Mouse (Mus musculus) myocyte (in vitro differentiated cells): ENCODE results near the gene Tex2. TPM values are rescaled to one million over a fixed set of nuclear protein-coding genes. Genes with fewer than 3 reads are reported as not detected.
"Not testable (repeated sequence)": the region's sequence is repeated elsewhere in the genome, so short reads cannot be mapped to it uniquely, and the experiment has no call there.

Source experiments
- H3K27me3 ChIP-seq: one replicate; pipeline ENCODE4 v1.6.1; 2011; ENCODE audit not compliant: control insufficient read depth, insufficient read depth, insufficient read length
- H3K36me3 ChIP-seq: one replicate; pipeline ENCODE4 v1.6.1; 2011; ENCODE audit not compliant: control insufficient read depth, insufficient read depth
- H3K4me2 ChIP-seq: one replicate; pipeline ENCODE4 v1.6.1; 2011; ENCODE audit warnings: low read depth, control low read depth
- H3K4me3 ChIP-seq: one replicate; pipeline ENCODE4 v1.5.1; 2011; ENCODE audit warnings: mild to moderate bottlenecking, control low read depth, moderate library complexity
- H3K79me2 ChIP-seq: one replicate; pipeline ENCODE4 v1.6.1; 2011; ENCODE audit not compliant: control insufficient read depth, insufficient read depth
- H3ac ChIP-seq: one replicate; pipeline ENCODE4 v1.6.1; 2011; ENCODE audit not compliant: control insufficient read depth, insufficient read length
- CEBPB ChIP-seq: IDR thresholded peaks from 2 replicates; pipeline ENCODE4 v1.6.1; 2011; ENCODE audit warnings: mild to moderate bottlenecking, moderate library complexity; ENCODE audit not compliant: poor library complexity, insufficient read depth, severe bottlenecking
- E2F4 ChIP-seq: IDR thresholded peaks from one replicate; pipeline ENCODE4 v1.6.1; 2011; ENCODE audit warnings: mild to moderate bottlenecking, control low read depth, moderate library complexity; ENCODE audit not compliant: insufficient read depth
- MAX ChIP-seq: IDR thresholded peaks from one replicate; pipeline ENCODE4 v1.6.1; 2011; ENCODE audit warnings: low read depth, mild to moderate bottlenecking, control low read depth
- MYOD1 ChIP-seq, 3 experiments: IDR thresholded peaks; one replicate each; pipeline ENCODE4 v1.6.1; 2011; ENCODE audit warnings: control low read depth in 2 of 3, low read depth in 2 of 3, mild to moderate bottlenecking in 2 of 3, moderate library complexity in 1 of 3; ENCODE audit not compliant: insufficient read length in 2 of 3, control insufficient read depth in 1 of 3
- MYOG ChIP-seq, 3 experiments: IDR thresholded peaks; one replicate each; pipeline ENCODE4 v1.6.1; 2011; ENCODE audit warnings: control low read depth in 2 of 3, low read depth in 2 of 3, mild to moderate bottlenecking in 2 of 3; ENCODE audit not compliant: insufficient read length in 2 of 3, control insufficient read depth in 1 of 3, insufficient read depth in 1 of 3
- POLR2A ChIP-seq: IDR thresholded peaks from one replicate; pipeline ENCODE4 v1.6.1; 2011; ENCODE audit warnings: low read depth, mild to moderate bottlenecking, control low read depth, moderate library complexity; ENCODE audit not compliant: insufficient read length
- POLR2AphosphoS2 ChIP-seq: IDR thresholded peaks from one replicate; pipeline ENCODE4 v1.6.1; 2011; ENCODE audit warnings: low read depth, control low read depth; ENCODE audit not compliant: insufficient read length
- REST ChIP-seq: IDR thresholded peaks from one replicate; pipeline ENCODE4 v1.6.1; 2011; ENCODE audit warnings: mild to moderate bottlenecking, control low read depth, moderate library complexity; ENCODE audit not compliant: insufficient read depth, insufficient read length
- SRF ChIP-seq: IDR thresholded peaks from one replicate; pipeline ENCODE4 v1.6.1; 2011; ENCODE audit warnings: low read depth; ENCODE audit not compliant: control insufficient read depth, insufficient read length
- TCF12 ChIP-seq: IDR thresholded peaks from one replicate; pipeline ENCODE4 v1.6.1; 2011; ENCODE audit warnings: mild to moderate bottlenecking, control low read depth; ENCODE audit not compliant: poor library complexity, insufficient read depth, severe bottlenecking
- TCF3 ChIP-seq: IDR thresholded peaks from one replicate; pipeline ENCODE4 v1.6.1; 2011; ENCODE audit warnings: low read depth, control low read depth; ENCODE audit not compliant: insufficient read length
- USF1 ChIP-seq: IDR thresholded peaks from one replicate; pipeline ENCODE4 v1.6.1; 2011; ENCODE audit warnings: low read depth, mild to moderate bottlenecking, control low read depth, moderate library complexity
- polyA plus RNA-seq: library from polyadenylated mRNA; unstranded; fragments of >200 nt; fragmentation: generic; extraction: Trizol; gene quantifications from one replicate; pipeline ENCODE4 v1.2.1, GENCODE M21; 2012; ENCODE audit warnings: missing spikeins

Tex2 gene
- polyA plus RNA-seq, 1 experiment: 7.0 TPM

DNA sequence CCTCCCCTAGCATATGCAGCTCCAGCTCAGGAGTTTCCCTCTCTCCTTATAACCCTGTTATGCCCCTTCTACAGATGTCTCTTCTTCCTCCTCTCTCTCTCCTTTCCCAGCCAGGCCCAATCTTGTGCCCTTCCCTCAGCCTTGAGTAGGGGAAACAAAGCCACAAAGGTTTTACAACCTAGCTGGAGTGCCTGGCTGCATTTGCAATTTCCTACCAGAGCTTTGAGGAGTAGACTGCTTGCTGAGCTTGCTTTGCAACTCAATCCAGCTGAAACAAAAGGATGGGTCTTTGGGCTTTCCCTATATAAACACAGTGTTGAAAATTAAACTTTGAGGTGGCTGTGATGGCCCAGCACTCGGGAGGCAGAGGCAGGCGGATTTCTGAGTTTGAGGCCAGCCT lies 20.2 kb upstream of the Tex2 start:
- H3K27me3 ChIP-seq: peaks cover 7% of the 10 kb centered on the region
- TF ChIP-seq USF1 (no peak), MYOG (IDR thresholded peaks at IDR 0.05; ENCODE audit: control insufficient read depth in 1 of 3, insufficient read depth in 1 of 3, insufficient read length in 2 of 3, low read depth in 2 of 3) (no peak), POLR2AphosphoS2 (no peak), TCF12 (no peak), MAX (no peak), MYOD1 (IDR thresholded peaks at IDR 0.05; ENCODE audit: control insufficient read depth in 1 of 3, insufficient read length in 2 of 3, low read depth in 2 of 3) (no peak), REST (no peak), TCF3 (no peak), CEBPB (no peak), POLR2A (no peak), E2F4 (no peak), SRF (no peak)
- no peaks in the 10 kb centered on the region for H3K79me2 ChIP-seq
- no peak overlapping the region for H3K4me2 ChIP-seq
- no peak overlapping the region for H3K4me3 ChIP-seq
- H3K36me3 ChIP-seq: no peaks in the 10 kb centered on the region
- no peak overlapping the region for H3ac ChIP-seq

DNA sequence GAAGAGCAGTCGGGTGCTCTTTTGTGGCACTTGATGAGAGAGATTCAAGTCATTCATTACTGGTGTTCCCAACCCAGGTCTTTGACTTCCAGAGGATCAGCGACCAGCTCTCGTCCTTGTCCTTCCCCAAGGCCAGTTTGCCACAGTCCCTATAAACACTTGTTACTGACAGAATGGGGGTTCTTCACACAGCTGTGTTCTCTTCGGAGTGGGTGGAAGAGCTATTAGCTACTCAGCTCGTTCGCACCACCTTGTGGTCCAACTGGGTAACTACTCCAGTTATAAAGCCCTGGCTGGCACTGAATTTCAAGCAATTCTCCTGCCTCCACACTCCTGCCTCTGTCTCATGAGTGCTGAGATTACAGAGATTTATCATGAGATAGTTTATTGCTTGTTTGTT lies 14.5 kb upstream of the Tex2 start:
- Histone ChIP-seq H3K27me3 (peaks cover 7% of the 10 kb centered on the region), H3ac (no peak overlapping the region), H3K36me3 (no peaks in the 10 kb centered on the region), H3K4me3 (no peak overlapping the region), H3K4me2 (no peak overlapping the region), H3K79me2 (no peaks in the 10 kb centered on the region)
- TF ChIP-seq TCF3 (no peak), E2F4 (no peak), MYOD1 (IDR thresholded peaks at IDR 0.05; ENCODE audit: control insufficient read depth in 1 of 3, insufficient read length in 2 of 3, low read depth in 2 of 3) (peak in 2 of 3 experiments; percentile 22 to 49), TCF12 (no peak), MAX (no peak), SRF (no peak), USF1 (no peak), CEBPB (no peak), MYOG (IDR thresholded peaks at IDR 0.05; ENCODE audit: control insufficient read depth in 1 of 3, insufficient read depth in 1 of 3, insufficient read length in 2 of 3, low read depth in 2 of 3) (peak in 2 of 3 experiments; percentile 13 to 16), POLR2A (no peak), REST (no peak), POLR2AphosphoS2 (no peak)

GRCm38 (mm10) chr11:106625577-106625976 lies 12.4 kb upstream of the Tex2 start:
- no peak for TF ChIP-seq MYOD1 (IDR thresholded peaks at IDR 0.05; ENCODE audit: control insufficient read depth in 1 of 3, insufficient read length in 2 of 3, low read depth in 2 of 3)
- no peak for TF ChIP-seq E2F4
- TF ChIP-seq POLR2AphosphoS2: no peak
- TF ChIP-seq MAX: no peak
- no peak for TF ChIP-seq REST
- H3K4me3 ChIP-seq: no peak overlapping the region
- H3K27me3 ChIP-seq: peaks cover 13% of the 10 kb centered on the region

GRCm38 (mm10) chr11:106623629-106624028 lies 10.4 kb upstream of the Tex2 start:
- no peak for TF ChIP-seq REST
- no peak for TF ChIP-seq MAX
- TF ChIP-seq TCF12: no peak
- TF ChIP-seq POLR2AphosphoS2: no peak
- TF ChIP-seq MYOG (IDR thresholded peaks at IDR 0.05; ENCODE audit: control insufficient read depth in 1 of 3, insufficient read depth in 1 of 3, insufficient read length in 2 of 3, low read depth in 2 of 3): no peak
- TF ChIP-seq E2F4: no peak
- no peak for TF ChIP-seq CEBPB
- no peak for TF ChIP-seq SRF
- TF ChIP-seq USF1: no peak
- TF ChIP-seq MYOD1 (IDR thresholded peaks at IDR 0.05; ENCODE audit: control insufficient read depth in 1 of 3, insufficient read length in 2 of 3, low read depth in 2 of 3): no peak
- no peak for TF ChIP-seq POLR2A
- TF ChIP-seq TCF3: no peak
- no peak overlapping the region for H3K4me2 ChIP-seq
- H3K79me2 ChIP-seq: no peaks in the 10 kb centered on the region
- H3K27me3 ChIP-seq: peaks cover 21% of the 10 kb centered on the region
- H3K4me3 ChIP-seq: no peak overlapping the region
- no peak overlapping the region for H3ac ChIP-seq
- no peaks in the 10 kb centered on the region for H3K36me3 ChIP-seq

More at GRCm38 (mm10) chr11:106625577-106625976, 12.4 kb upstream of the Tex2 start:
- Histone ChIP-seq H3K79me2 (no peaks in the 10 kb centered on the region), H3K36me3 (no peaks in the 10 kb centered on the region), H3ac (no peak overlapping the region), H3K4me2 (no peak overlapping the region)

- H3K4me3 ChIP-seq: no peak overlapping the region
- TF ChIP-seq SRF: no peak
- no peak for TF ChIP-seq CEBPB
- TF ChIP-seq MYOD1 (IDR thresholded peaks at IDR 0.05; ENCODE audit: control insufficient read depth in 1 of 3, insufficient read length in 2 of 3, low read depth in 2 of 3): no peak
- TF ChIP-seq MAX: no peak
- TF ChIP-seq POLR2A: no peak
- no peak for TF ChIP-seq POLR2AphosphoS2
- TF ChIP-seq REST: no peak
- no peak for TF ChIP-seq TCF3
- no peak for TF ChIP-seq USF1
- no peak for TF ChIP-seq MYOG (IDR thresholded peaks at IDR 0.05; ENCODE audit: control insufficient read depth in 1 of 3, insufficient read depth in 1 of 3, insufficient read length in 2 of 3, low read depth in 2 of 3)
- TF ChIP-seq TCF12: no peak
- no peak for TF ChIP-seq E2F4
- H3K79me2 ChIP-seq: no peaks in the 10 kb centered on the region
- no peak overlapping the region for H3K4me2 ChIP-seq
- peaks cover 21% of the 10 kb centered on the region for H3K27me3 ChIP-seq
- no peaks in the 10 kb centered on the region for H3K36me3 ChIP-seq
- no peak overlapping the region for H3ac ChIP-seq
These were observed 8.8 kb upstream of the Tex2 start for GRCm38 (mm10) chr11:106622056-106622455.

GRCm38 (mm10) chr11:106618768-106619167 lies 5.5 kb upstream of the Tex2 start:
- not testable (repeated sequence) for H3K4me3 ChIP-seq

More at GRCm38 (mm10) chr11:106618768-106619167, 5.5 kb upstream of the Tex2 start:
- H3ac ChIP-seq, H3K36me3 ChIP-seq, H3K79me2 ChIP-seq, H3K4me2 ChIP-seq: not testable (repeated sequence)
- H3K27me3 ChIP-seq: peaks cover 21% of the 10 kb centered on the region
